Mouse (Mus musculus) olfactory bulb, adult 2 months (tissue): ENCODE results near the gene Hmgcll1. TPM values are rescaled to one million over a fixed set of nuclear protein-coding genes. Genes with fewer than 3 reads are reported as not detected.
"Not testable (repeated sequence)": the region's sequence is repeated elsewhere in the genome, so short reads cannot be mapped to it uniquely, and the experiment has no call there.

Experiments
- H3K27ac ChIP-seq: fragments of 200-500 bp; 2 replicates; pipeline ENCODE4 v1.5.1; 2012; ENCODE audit warnings: low read depth, low read length; ENCODE audit not compliant: insufficient read depth
- H3K4me1 ChIP-seq: fragments of 200-500 bp; 2 replicates; pipeline ENCODE4 v1.6.1; 2012; ENCODE audit warnings: low read length; ENCODE audit not compliant: control insufficient read depth, insufficient read depth
- H3K4me3 ChIP-seq: fragments of 200-500 bp; 2 replicates; pipeline ENCODE4 v1.5.1; 2012; ENCODE audit warnings: mild to moderate bottlenecking, low read depth, low read length, moderate library complexity; ENCODE audit not compliant: insufficient read depth
- CTCF ChIP-seq: fragments of 200-500 bp; IDR thresholded peaks from 2 replicates; pipeline ENCODE4 v1.5.1; 2012; ENCODE audit warnings: low read depth, mild to moderate bottlenecking, low read length, moderate library complexity; ENCODE audit not compliant: insufficient read depth
- POLR2A ChIP-seq: fragments of 200-500 bp; IDR thresholded peaks from 2 replicates; pipeline ENCODE4 v1.6.1; 2012; ENCODE audit warnings: mild to moderate bottlenecking, low read depth, low read length, moderate library complexity; ENCODE audit not compliant: insufficient read depth
- WGBS: fragments of 180-500 bp; shearing (Covaris S2); methylation state at CpG from one replicate; pipeline ENCODE4 v1.1.7; 2018; 5-methylcytosine and 5-hydroxymethylcytosine counted together
- polyA plus RNA-seq: library from polyadenylated mRNA; stranded (reverse); fragments of >200 nt; gene quantifications from 2 replicates; pipeline ENCODE4 v1.2.4, GENCODE M21; 2012; ENCODE audit warnings: low replicate concordance; ENCODE audit not compliant: missing spikeins, insufficient read depth, insufficient read length

Gene Hmgcll1
- polyA plus RNA-seq, 1 experiment: not detected

- H3K4me3 ChIP-seq: no peak overlapping the region
- no peaks in the 10 kb centered on the region for H3K4me1 ChIP-seq
- no peak overlapping the region for H3K27ac ChIP-seq
- WGBS: 82% methylated on average over 5 of the region's 5 CpGs
- TF ChIP-seq POLR2A (no peak), CTCF (no peak)
Measured at GRCm38 (mm10) chr9:76104846-76105245, 90.2 kb downstream of the Hmgcll1 start.

GRCm38 (mm10) chr9:76122888-76123287, 108.2 kb downstream of the Hmgcll1 start:
- H3K4me3 ChIP-seq, H3K27ac ChIP-seq, H3K4me1 ChIP-seq: not testable (repeated sequence)
- WGBS: 2% methylated on average over 2 of the region's 2 CpGs

- Histone ChIP-seq H3K4me3 (no peak overlapping the region), H3K27ac (no peak overlapping the region), H3K4me1 (peaks cover 2% of the 10 kb centered on the region; the same call in 1 of the 2 replicates)
- TF ChIP-seq POLR2A (no peak), CTCF (no peak)
- 76% methylated on average over 4 of the region's 4 CpGs for WGBS
Measured at GRCm38 (mm10) chr9:76124249-76124648, 109.6 kb downstream of the Hmgcll1 start.

- H3K27ac ChIP-seq: no peak overlapping the region
- no peak for TF ChIP-seq POLR2A
- no peak for TF ChIP-seq CTCF
- WGBS: 51% methylated on average over 1 of the region's 1 CpGs
- no peak overlapping the region for H3K4me3 ChIP-seq
- H3K4me1 ChIP-seq: peaks cover 2% of the 10 kb centered on the region; the same call in 1 of the 2 replicates
Measured at GRCm38 (mm10) chr9:76129353-76129752, 114.7 kb downstream of the Hmgcll1 start.

- WGBS: 78% methylated on average over 6 of the region's 6 CpGs
- Histone ChIP-seq H3K4me3 (no peak overlapping the region), H3K27ac (no peak overlapping the region), H3K4me1 (no peaks in the 10 kb centered on the region)
- TF ChIP-seq CTCF (no peak), POLR2A (no peak)
Measured at GRCm38 (mm10) chr9:76134042-76134441, 119.4 kb downstream of the Hmgcll1 start.

- no peaks in the 10 kb centered on the region for H3K4me1 ChIP-seq
- WGBS: 49% methylated on average over 3 of the region's 3 CpGs
- H3K27ac ChIP-seq: no peak overlapping the region
- H3K4me3 ChIP-seq: no peak overlapping the region
- TF ChIP-seq CTCF: no peak
- TF ChIP-seq POLR2A: no peak
Measured at GRCm38 (mm10) chr9:76138378-76139109, 123.9 kb downstream of the Hmgcll1 start.

GRCm38 (mm10) chr9:76145593-76145992, 130.9 kb downstream of the Hmgcll1 start:
- 56% methylated on average over 3 of the region's 3 CpGs for WGBS
- Histone ChIP-seq H3K4me3 (no peak overlapping the region), H3K27ac (no peak overlapping the region), H3K4me1 (no peaks in the 10 kb centered on the region)
- TF ChIP-seq CTCF: no peak
- no peak for TF ChIP-seq POLR2A

GRCm38 (mm10) chr9:76162446-76162845, 147.8 kb downstream of the Hmgcll1 start:
- WGBS: 57% methylated on average over 8 of the region's 8 CpGs
- no peak overlapping the region for H3K4me3 ChIP-seq
- no peak for TF ChIP-seq CTCF
- TF ChIP-seq POLR2A: no peak
- no peak overlapping the region for H3K27ac ChIP-seq
- no peaks in the 10 kb centered on the region for H3K4me1 ChIP-seq

GRCm38 (mm10) chr9:76168355-76168754, 153.7 kb downstream of the Hmgcll1 start:
- no peak for TF ChIP-seq POLR2A
- TF ChIP-seq CTCF: no peak
- Histone ChIP-seq H3K4me1 (no peaks in the 10 kb centered on the region), H3K4me3 (no peak overlapping the region), H3K27ac (no peak overlapping the region)
- 55% methylated on average over 3 of the region's 3 CpGs for WGBS
